Mouse (Mus musculus) hindbrain, embryonic 15.5 days (tissue): ENCODE measurements around the gene Faim2. TPM values are rescaled to one million over a fixed set of nuclear protein-coding genes. Genes with fewer than 3 reads are reported as not detected.

Experiments used
- ATAC-seq: fragments of 200-750 bp; cut with Nextera tagmentation; 2 replicates; pipeline ENCODE4 v1.8.0; 2017; ENCODE audit warnings: low read depth, moderate number of reproducible peaks, moderate TSS enrichment; ENCODE audit not compliant: low FRiP score
- H3K27ac ChIP-seq: fragments of 300-500 bp; sonication (generic); replicated peaks from 2 replicates; pipeline ENCODE4 v1.5.1; 2015; ENCODE audit warnings: mild to moderate bottlenecking, inconsistent platforms
- H3K27me3 ChIP-seq: fragments of 300-500 bp; sonication (generic); 2 replicates; pipeline ENCODE4 v1.6.1; 2015; ENCODE audit warnings: control low read depth, inconsistent platforms
- H3K36me3 ChIP-seq: fragments of 300-500 bp; sonication (generic); 2 replicates; pipeline ENCODE4 v1.6.1; 2015; ENCODE audit warnings: control low read depth, inconsistent platforms
- H3K4me1 ChIP-seq: fragments of 300-500 bp; sonication (generic); replicated peaks from 2 replicates; pipeline ENCODE4 v1.6.1; 2015; ENCODE audit warnings: control low read depth, inconsistent platforms
- H3K4me2 ChIP-seq: fragments of 300-500 bp; sonication (generic); 2 replicates; pipeline ENCODE4 v1.6.1; 2015; ENCODE audit warnings: moderate library complexity, mild to moderate bottlenecking, inconsistent platforms
- H3K4me3 ChIP-seq: fragments of 300-500 bp; sonication (generic); 2 replicates; pipeline ENCODE4 v1.5.1; 2015; ENCODE audit warnings: mild to moderate bottlenecking, inconsistent platforms
- H3K9ac ChIP-seq: fragments of 300-500 bp; sonication (generic); 2 replicates; pipeline ENCODE4 v1.6.1; 2015; ENCODE audit warnings: inconsistent platforms
- H3K9me3 ChIP-seq: fragments of 300-500 bp; sonication (generic); 2 replicates; pipeline ENCODE4 v1.6.1; 2016; ENCODE audit warnings: control low read depth, inconsistent platforms
- WGBS: fragments of 180-500 bp; shearing (Covaris S2); methylation state at CpG from one replicate; pipeline ENCODE4 v1.1.7; 2015; 5-methylcytosine and 5-hydroxymethylcytosine counted together
- polyA plus RNA-seq: library from polyadenylated mRNA; unstranded; fragments of >200 nt; fragmentation: Nextera tagmentation; extraction: Ambion mirVana; gene quantifications from 2 replicates; pipeline ENCODE4 v1.2.1, GENCODE M21; 2015

Gene Faim2
- polyA plus RNA-seq, 1 experiment from 2014 or later: 48.7 TPM

GRCm38 (mm10) chr15:99475814-99476213 is 52.2 kb downstream of the Faim2 start:
- Histone ChIP-seq H3K9ac (no peak overlapping the region), H3K4me1 (peaks cover 27% of the 10 kb centered on the region), H3K27me3 (no peaks in the 10 kb centered on the region), H3K27ac (no peak overlapping the region), H3K4me3 (no peak overlapping the region), H3K9me3 (no peaks in the 10 kb centered on the region), H3K36me3 (no peaks in the 10 kb centered on the region), H3K4me2 (no peak overlapping the region)
- no peak for ATAC-seq
- WGBS: 63% methylated on average over 1 of the region's 1 CpGs

- H3K4me3 ChIP-seq: peak within 1 kb of the TSS; percentile 72
- ATAC-seq: peak; percentile 82
- peak within 1 kb of the TSS; percentile 66 for H3K4me2 ChIP-seq
- H3K27me3 ChIP-seq: no peaks in the 10 kb centered on the region
- peak within 1 kb of the TSS; percentile 87 for H3K27ac ChIP-seq
- H3K9ac ChIP-seq: peak within 1 kb of the TSS; percentile 77
- H3K9me3 ChIP-seq: no peaks in the 10 kb centered on the region
- peaks cover 31% of the 10 kb centered on the region for H3K4me1 ChIP-seq
- under 1% methylated on average over 26 of the region's 26 CpGs for WGBS
- H3K36me3 ChIP-seq: peaks cover 4% of the 10 kb centered on the region; the same call in 1 of the 2 replicates
Measured at GRCm38 (mm10) chr15:99474576-99474926, 53.4 kb downstream of the Faim2 start, which contains the start of gene Bcdin3d. Gene Bcdin3d, minus strand, starts transcription at chr15:99474730.

- peaks cover 31% of the 10 kb centered on the region for H3K4me1 ChIP-seq
- 5% methylated on average over 38 of the region's 38 CpGs for WGBS
Measured at GRCm38 (mm10) chr15:99473801-99474575, 54.0 kb downstream of the Faim2 start.

GRCm38 (mm10) chr15:99472972-99473371 is 55.0 kb downstream of the Faim2 start:
- WGBS: 92% methylated on average over 7 of the region's 7 CpGs
- no peak overlapping the region; the same call in 1 of the 2 replicates for H3K4me2 ChIP-seq
- H3K4me3 ChIP-seq: no peak overlapping the region
- H3K9ac ChIP-seq: no peak overlapping the region
- no peak overlapping the region for H3K27ac ChIP-seq
- no peaks in the 10 kb centered on the region for H3K27me3 ChIP-seq
- no peak for ATAC-seq
- H3K36me3 ChIP-seq: peaks cover 7% of the 10 kb centered on the region; the same call in 1 of the 2 replicates
- H3K4me1 ChIP-seq: peaks cover 31% of the 10 kb centered on the region
- H3K9me3 ChIP-seq: no peaks in the 10 kb centered on the region

More at GRCm38 (mm10) chr15:99473801-99474575, 54.0 kb downstream of the Faim2 start:
- H3K9me3 ChIP-seq: no peaks in the 10 kb centered on the region
- peak overlapping the region; percentile 77 for H3K9ac ChIP-seq
- no peaks in the 10 kb centered on the region for H3K27me3 ChIP-seq
- peak; percentile 72 for ATAC-seq
- H3K27ac ChIP-seq: peak overlapping the region; percentile 87
- peak overlapping the region; percentile 72 for H3K4me3 ChIP-seq
- peaks cover 6% of the 10 kb centered on the region; the same call in 1 of the 2 replicates for H3K36me3 ChIP-seq
- peak overlapping the region; percentile 66 for H3K4me2 ChIP-seq

GRCm38 (mm10) chr15:99471677-99472063 is 56.3 kb downstream of the Faim2 start:
- peaks cover 7% of the 10 kb centered on the region; the same call in 1 of the 2 replicates for H3K36me3 ChIP-seq
- no peak overlapping the region for H3K4me2 ChIP-seq
- H3K27me3 ChIP-seq: no peaks in the 10 kb centered on the region
- H3K9ac ChIP-seq: no peak overlapping the region
- 79% methylated on average over 14 of the region's 14 CpGs for WGBS
- H3K27ac ChIP-seq: no peak overlapping the region
- peaks cover 31% of the 10 kb centered on the region for H3K4me1 ChIP-seq
- no peak overlapping the region for H3K4me3 ChIP-seq
- H3K9me3 ChIP-seq: no peaks in the 10 kb centered on the region
- ATAC-seq: no peak

- 59% methylated on average over 17 of the region's 17 CpGs for WGBS
- peak overlapping the region; percentile 37 for H3K4me2 ChIP-seq
- H3K27ac ChIP-seq: peak overlapping the region; percentile 52
Measured at GRCm38 (mm10) chr15:99470971-99471676, 56.8 kb downstream of the Faim2 start.

GRCm38 (mm10) chr15:99470224-99470761 is 57.7 kb downstream of the Faim2 start:
- H3K4me1 ChIP-seq: peaks cover 26% of the 10 kb centered on the region
- 86% methylated on average over 31 of the region's 31 CpGs for WGBS
- H3K27ac ChIP-seq: peak overlapping the region; percentile 52; the same call in 1 of the 2 replicates
- H3K4me3 ChIP-seq: no peak overlapping the region
- H3K27me3 ChIP-seq: no peaks in the 10 kb centered on the region
- H3K4me2 ChIP-seq: peak overlapping the region; percentile 37; the same call in 1 of the 2 replicates
- H3K9me3 ChIP-seq: no peaks in the 10 kb centered on the region
- H3K36me3 ChIP-seq: peaks cover 7% of the 10 kb centered on the region; the same call in 1 of the 2 replicates
- no peak for ATAC-seq
- H3K9ac ChIP-seq: no peak overlapping the region

More at GRCm38 (mm10) chr15:99470971-99471676, 56.8 kb downstream of the Faim2 start:
- H3K36me3 ChIP-seq: peaks cover 7% of the 10 kb centered on the region; the same call in 1 of the 2 replicates
- no peaks in the 10 kb centered on the region for H3K27me3 ChIP-seq
- no peaks in the 10 kb centered on the region for H3K9me3 ChIP-seq
- no peak for ATAC-seq
- peaks cover 31% of the 10 kb centered on the region for H3K4me1 ChIP-seq
- H3K9ac ChIP-seq: no peak overlapping the region
- no peak overlapping the region for H3K4me3 ChIP-seq

- no peak for ATAC-seq
- H3K27ac ChIP-seq: no peak overlapping the region
- H3K4me1 ChIP-seq: peaks cover 23% of the 10 kb centered on the region
- H3K9me3 ChIP-seq: no peaks in the 10 kb centered on the region
- no peaks in the 10 kb centered on the region for H3K27me3 ChIP-seq
- no peak overlapping the region for H3K9ac ChIP-seq
- no peak overlapping the region for H3K4me3 ChIP-seq
- H3K36me3 ChIP-seq: peaks cover 7% of the 10 kb centered on the region; the same call in 1 of the 2 replicates
- 93% methylated on average over 4 of the region's 4 CpGs for WGBS
- no peak overlapping the region for H3K4me2 ChIP-seq
Measured at GRCm38 (mm10) chr15:99469736-99470135, 58.2 kb downstream of the Faim2 start.

GRCm38 (mm10) chr15:99469067-99469466 is 58.9 kb downstream of the Faim2 start:
- H3K9me3 ChIP-seq: no peaks in the 10 kb centered on the region
- H3K36me3 ChIP-seq: peaks cover 7% of the 10 kb centered on the region; the same call in 1 of the 2 replicates
- no peaks in the 10 kb centered on the region for H3K27me3 ChIP-seq
- ATAC-seq: no peak
- no peak overlapping the region for H3K4me2 ChIP-seq
- no peak overlapping the region for H3K9ac ChIP-seq
- peaks cover 21% of the 10 kb centered on the region for H3K4me1 ChIP-seq
- H3K27ac ChIP-seq: no peak overlapping the region
- 38% methylated on average over 3 of the region's 3 CpGs for WGBS
- H3K4me3 ChIP-seq: no peak overlapping the region

GRCm38 (mm10) chr15:99463194-99463593 is 64.8 kb downstream of the Faim2 start:
- H3K9me3 ChIP-seq: no peaks in the 10 kb centered on the region
- no peak for ATAC-seq
- no peak overlapping the region for H3K4me3 ChIP-seq
- 81% methylated on average over 13 of the region's 13 CpGs for WGBS
- no peak overlapping the region for H3K27ac ChIP-seq
- H3K27me3 ChIP-seq: no peaks in the 10 kb centered on the region
- no peak overlapping the region for H3K4me2 ChIP-seq
- H3K9ac ChIP-seq: no peak overlapping the region
- peaks cover 10% of the 10 kb centered on the region for H3K4me1 ChIP-seq
- H3K36me3 ChIP-seq: no peaks in the 10 kb centered on the region

- H3K27me3 ChIP-seq: no peaks in the 10 kb centered on the region
- peak within 1 kb of the TSS; percentile 95 for H3K27ac ChIP-seq
- no peaks in the 10 kb centered on the region for H3K9me3 ChIP-seq
- WGBS: 1% methylated on average over 44 of the region's 45 CpGs
- peak within 1 kb of the TSS; percentile 81 for H3K9ac ChIP-seq
- peak within 1 kb of the TSS; percentile 89 for H3K4me2 ChIP-seq
- peak within 1 kb of the TSS; percentile 94 for H3K4me3 ChIP-seq
- H3K4me1 ChIP-seq: peaks cover 50% of the 10 kb centered on the region
- no peaks in the 10 kb centered on the region for H3K36me3 ChIP-seq
- ATAC-seq: peak; percentile 95
Measured at GRCm38 (mm10) chr15:99457606-99458401, 70.2 kb downstream of the Faim2 start, which contains the start of gene Nckap5l. Gene Nckap5l, minus strand, starts transcription at chr15:99457748.
